Mouse (Mus musculus): ENCODE data around the gene Sema7a.
A peak's percentile ranks its signal among the peaks of the same experiment; 100 is the strongest.

Sema7a gene

DNA sequence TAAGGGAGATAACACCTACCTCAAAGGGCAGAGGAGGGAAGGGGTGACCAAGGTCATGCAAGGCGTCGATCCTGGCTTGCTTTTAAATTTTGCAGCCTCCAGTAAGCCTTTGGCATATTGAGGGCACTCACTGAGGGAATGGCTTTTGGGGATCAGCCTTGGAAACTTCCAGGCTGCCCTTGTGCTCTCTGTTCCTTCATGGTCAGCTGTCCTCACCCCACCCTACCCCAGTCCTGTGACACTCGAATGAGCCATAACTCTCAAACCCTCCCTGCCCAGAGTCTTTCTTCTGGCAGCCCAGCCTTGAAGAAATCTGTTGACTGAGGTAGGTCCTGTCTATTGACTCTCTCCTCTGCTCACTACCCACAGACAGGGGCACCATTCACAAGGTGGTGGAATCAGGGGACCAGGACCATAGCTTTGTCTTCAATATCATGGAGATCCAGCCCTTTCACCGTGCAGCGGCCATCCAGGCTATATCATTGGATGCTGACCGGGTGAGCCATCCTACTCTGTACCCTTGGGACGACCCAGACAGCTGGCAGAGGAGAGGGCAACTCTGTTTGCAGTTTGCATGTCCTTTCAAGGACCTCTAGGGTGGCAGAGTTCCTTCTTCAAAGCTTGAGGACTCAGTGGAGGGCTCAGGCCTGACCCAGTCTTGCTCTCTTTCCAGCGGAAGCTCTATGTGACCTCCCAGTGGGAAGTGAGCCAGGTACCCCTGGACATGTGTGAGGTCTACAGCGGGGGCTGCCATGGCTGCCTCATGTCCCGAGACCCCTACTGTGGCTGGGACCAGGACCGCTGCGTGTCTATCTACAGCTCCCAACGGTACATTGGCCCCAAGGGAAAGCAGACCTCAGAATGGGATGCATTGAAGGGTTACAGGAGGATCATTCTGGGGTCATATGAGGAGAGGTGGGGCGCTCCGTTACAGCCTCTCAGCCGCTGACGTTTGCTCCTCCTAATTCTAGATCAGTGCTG is 20.3 kb downstream of the Sema7a start:
- no peak for DNase-seq (ENCODE audit: low spot score in 2 of 2)

DNA sequence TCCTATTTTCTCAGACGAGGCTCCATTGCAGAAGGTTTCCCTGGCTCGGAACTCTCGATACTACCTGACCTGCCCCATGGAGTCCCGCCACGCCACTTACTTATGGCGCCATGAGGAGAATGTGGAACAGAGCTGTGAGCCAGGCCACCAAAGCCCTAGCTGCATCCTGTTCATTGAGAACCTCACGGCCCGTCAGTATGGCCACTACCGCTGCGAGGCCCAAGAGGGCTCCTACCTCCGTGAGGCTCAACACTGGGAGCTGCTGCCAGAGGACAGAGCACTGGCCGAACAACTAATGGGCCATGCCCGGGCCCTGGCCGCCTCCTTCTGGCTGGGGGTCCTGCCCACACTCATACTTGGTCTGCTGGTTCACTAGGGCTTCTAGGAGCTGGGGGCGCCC is 21.3 kb downstream of the Sema7a start:
- no peak for DNase-seq (ENCODE audit: low spot score in 2 of 2)

DNA sequence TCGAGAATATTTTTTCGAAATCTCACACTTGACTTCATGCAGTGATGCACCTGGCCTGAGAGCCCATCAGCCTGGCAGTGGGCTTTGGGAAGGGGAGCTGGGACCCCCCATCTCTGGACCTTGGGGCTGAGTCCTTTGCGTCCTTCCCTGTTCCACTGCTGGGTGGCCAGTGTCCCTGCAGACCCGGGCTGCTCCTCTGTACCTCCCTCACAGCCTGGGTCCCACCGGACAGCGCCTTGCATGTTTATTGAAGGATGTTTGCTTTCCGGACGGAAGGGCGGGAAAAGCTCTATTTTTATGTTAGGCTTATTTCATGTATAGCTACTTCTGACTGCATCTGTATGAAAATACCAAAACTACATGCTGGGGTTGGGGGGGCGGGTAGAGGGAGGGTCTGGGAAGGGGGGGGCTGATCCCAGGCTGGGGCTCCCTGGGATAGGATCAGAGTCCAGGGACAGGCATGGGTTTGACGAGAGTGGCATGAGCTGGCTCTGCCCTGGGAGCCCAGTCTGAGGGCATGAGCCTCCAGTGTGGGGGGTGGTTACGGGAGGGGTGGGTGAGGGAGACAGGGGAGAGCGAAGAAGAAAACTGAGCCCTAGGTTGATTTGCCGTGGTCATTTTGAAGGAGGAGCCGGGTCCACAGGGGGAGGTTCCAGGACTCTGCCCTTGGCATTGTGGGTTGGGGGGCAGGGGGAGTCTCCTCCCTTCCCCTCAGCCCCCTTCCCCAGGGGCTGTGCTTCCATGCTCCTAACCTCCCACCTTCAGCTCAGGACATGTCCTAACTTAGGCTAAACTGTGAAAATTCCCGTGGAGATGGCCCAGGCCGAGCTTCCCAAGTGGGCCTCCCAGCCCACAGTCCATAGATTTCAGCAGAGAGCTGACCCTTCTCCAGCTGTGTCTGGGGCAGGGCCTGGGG is 22.2 kb downstream of the Sema7a start:
- no peak for DNase-seq (ENCODE audit: low spot score in 2 of 2)

DNA sequence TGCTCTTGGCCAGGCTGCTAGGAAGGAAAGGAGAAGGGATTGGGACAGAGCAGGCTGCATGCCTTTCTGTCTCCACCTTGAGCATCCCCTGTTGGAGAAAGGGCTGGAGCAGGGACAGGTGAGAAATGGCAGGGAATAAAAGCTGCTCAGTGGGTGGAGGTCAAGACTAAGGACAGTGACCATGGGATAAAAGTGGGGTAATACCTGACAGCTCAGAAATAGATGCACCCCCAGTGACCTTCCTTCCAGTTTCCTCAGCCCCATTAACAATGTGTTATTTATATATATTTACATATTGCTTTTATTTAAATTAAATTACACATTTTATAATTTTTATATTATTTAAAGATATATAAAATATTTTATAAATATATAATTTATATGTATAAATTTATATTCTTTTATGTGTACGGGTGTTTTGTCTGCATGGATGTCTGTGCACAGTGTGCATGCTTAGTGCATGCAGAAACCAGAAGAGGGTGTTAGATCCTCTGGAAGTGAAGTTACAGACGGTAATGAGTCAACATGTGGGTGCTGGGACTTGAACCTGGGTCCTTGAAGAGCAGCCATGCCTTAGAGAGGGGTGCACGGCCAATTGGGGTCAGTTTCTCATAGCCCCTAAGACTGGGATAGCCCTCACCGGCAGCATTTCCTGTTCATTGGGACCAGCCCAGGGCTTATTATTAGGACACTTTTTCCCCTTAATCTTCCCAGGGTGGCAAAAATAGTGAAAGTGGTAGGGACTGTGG is 23.5 kb downstream of the Sema7a start:
- DNase-seq (ENCODE audit: low spot score in 2 of 2) = no peak

DNA sequence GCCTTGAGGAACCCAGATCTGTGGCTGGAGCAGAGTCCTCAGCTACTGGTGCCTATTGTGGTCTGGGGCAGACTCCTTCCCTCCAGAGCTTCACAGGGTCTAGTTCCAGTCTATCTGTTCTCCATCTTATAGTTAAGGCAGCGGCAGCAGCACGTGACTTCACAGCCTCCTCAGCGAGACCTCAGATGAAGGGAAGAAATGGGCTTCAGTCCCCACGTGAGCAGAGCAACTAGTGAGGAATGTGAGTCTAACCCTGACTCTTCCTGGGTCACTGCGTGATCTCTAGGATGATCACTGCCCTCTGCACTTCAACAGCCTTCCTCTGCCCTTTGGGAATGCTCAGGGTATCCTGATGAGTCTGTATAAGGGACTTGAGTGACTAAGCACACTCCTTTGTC is 24.1 kb downstream of the Sema7a start:
- DNase-seq (ENCODE audit: low spot score in 2 of 2) = peak in 1 of 2 experiments; percentile 2

DNA sequence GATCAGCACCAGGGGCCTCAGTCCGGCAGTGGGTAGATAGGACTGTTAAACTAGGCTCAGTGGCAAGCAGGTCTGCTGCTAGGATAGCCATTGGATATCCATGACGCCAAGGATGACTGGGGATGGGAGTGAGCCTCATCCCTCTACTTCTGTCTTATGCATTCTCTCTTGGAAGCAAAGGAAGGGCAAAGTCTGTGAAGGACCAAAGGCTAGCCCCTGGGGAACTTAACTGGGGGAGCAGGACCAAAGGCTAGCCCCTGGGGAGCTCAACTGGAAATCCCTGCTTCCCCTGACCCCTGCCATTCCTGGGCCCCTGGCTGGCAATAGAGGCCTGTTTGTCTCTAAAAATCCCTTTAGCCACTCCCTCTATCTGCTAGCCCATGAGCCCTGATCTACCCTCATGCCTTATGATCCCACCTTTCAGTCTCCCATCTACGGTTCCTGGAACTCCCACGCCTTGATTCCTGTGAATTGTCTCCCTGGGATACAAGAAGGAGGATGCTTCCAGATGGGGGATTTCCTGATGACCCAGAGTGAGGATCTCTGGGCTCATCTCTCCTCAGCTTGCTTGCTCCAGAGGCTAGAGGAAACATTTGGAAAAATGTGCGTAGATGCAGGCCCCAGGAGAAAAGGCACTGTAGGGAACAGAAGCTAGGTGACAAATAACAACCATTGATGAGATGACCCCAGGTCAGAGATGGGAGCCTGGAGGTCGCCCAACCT is 24.8 kb downstream of the Sema7a start:
- DNase-seq (ENCODE audit: low spot score in 2 of 2) = no peak

DNA sequence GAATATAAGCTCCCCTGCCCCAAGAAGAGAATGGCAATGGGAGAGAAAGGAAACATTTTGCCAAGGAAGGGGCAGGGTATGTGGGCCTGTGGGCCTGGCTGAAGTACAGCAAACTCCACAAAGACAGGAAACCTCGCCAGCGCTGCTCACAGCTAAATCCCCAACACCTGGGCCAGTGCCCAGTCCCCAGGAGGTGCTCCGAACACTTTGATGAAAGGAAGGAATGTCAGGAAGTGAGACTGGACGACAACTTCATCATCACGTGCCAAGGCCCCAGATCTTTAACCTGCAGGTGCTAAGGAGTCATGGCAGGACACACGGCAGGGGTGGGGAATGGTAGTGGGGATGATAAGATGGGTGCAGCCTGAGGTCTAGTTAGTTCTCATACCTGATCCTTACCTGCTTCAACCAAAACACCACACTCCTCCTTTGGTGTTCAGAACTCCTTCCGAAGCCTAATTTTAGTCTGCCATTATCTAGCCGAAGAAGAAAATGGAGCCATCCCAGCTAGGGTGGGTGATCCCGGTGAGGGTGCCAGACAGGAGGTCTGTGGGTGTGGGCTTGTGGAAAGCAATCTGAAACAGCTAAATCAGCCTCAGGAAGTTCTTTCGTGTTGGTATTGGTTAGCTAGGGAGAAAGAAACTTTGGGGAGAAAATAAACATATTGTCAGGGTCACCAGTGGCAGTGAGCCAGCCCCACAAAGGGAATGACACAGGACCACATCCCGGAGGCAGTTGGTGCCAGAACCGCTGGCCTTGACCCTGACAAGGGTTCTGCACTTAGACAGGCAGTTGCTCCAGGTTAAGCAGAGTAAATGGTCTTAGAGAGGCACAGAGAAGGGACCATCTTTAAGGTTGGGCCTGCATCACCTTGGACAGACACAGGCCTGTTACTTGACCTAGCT is 25.6 kb downstream of the Sema7a start:
- DNase-seq (ENCODE audit: low spot score in 2 of 2) = no peak

DNA sequence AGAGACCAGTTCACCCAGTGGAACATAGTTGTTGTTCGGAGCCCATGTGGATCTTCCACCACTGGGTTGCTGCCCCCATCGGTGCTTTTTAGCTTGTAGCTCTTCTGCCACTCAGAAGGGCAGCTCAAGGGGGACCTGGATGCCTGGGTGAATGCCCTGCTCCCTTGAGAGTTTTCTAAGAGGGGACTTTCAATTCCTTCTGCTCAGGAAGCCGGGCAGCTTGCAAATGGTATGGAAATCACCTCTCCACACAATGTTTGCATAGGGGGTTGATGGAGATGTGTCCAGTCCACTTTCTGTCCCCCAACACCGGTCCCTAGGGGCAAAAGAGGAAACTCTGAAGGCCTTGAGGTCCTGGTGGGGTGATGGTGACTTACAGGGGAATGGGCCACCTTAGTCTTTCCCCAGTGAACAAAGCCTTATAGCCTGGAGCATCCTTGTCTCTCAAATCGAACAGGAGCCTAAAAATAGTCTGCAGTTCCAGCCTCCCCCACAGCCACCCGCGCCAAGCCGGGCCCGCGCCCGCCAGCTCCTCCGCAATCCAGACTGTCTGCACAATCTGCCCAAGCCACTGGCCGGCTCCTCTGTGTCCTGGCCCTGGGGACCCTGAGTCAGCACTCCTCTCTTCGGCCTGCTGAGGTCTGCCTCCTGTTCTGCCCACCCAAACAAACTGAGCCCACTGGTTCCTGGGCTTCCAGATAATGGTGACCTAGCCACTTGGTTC is 27.5 kb downstream of the Sema7a start:
- peak; percentile 72 to 79 for DNase-seq (ENCODE audit: low spot score in 2 of 2)

DNA sequence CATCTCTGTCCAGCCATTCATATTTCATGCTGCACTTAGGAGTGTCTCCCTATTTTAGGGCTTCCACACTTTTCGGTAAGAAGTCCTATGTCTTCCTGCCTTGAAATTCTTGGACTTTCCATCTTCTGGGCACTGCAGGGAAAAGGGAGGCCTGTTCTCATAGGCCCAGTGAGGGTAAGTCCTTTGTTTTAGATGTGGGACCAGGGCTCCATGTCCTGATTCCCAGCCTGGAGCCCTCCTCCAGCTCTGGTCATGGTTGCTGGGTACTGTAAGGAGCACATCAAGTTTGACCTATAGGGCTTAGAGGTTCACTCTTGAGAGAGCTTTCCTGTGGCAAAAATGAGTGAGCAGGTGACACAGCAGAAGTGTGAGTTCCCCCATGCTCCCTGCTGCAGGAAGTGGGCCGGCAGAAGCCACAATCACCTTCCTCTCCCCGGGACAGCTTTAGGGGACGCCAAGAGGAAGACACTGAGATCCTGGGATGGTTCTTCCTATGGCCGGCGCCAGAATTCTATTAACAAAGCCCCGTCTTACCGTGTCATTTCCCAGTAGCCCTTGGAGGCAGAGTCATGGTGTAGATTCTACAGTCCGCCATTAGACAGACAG is 28.4 kb downstream of the Sema7a start:
- no peak for DNase-seq (ENCODE audit: low spot score in 2 of 2)

DNA sequence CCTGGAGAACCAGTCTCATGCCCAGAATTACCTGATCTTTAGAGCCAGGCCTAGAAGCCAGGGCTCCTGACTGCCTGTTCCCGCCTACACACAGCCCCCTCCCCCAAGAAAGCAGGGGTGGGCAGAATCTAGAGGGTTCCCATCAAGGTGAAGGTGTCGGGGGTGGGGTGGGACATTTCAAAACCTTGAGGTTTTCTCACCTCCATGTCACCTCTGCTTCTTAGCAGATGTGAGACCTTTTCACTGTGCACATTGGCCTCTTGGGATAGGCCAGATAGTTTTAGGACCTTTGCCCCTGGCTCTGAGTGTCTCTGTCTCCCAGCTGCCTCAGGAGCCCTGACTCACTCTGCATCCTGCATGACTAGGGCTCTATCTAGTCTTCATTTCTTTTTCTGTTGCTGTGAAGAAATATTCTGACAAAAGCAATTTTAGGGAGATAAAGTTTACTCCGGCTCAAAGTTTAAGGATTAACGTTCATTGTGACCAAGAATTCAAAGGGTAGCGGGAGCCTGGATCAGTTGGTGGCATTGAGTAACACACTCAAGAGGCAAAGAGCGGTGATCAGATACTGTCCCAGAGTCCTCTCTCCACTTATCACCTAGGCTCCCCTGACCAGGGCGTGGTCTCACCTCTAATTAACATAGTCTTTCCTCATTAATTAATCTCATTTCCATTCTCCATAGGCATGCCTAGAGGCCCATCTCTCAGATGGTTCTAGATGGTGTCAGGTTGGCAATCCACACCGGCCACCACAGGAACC is 29.1 kb downstream of the Sema7a start:
- DNase-seq (ENCODE audit: low spot score in 2 of 2) = no peak

DNA sequence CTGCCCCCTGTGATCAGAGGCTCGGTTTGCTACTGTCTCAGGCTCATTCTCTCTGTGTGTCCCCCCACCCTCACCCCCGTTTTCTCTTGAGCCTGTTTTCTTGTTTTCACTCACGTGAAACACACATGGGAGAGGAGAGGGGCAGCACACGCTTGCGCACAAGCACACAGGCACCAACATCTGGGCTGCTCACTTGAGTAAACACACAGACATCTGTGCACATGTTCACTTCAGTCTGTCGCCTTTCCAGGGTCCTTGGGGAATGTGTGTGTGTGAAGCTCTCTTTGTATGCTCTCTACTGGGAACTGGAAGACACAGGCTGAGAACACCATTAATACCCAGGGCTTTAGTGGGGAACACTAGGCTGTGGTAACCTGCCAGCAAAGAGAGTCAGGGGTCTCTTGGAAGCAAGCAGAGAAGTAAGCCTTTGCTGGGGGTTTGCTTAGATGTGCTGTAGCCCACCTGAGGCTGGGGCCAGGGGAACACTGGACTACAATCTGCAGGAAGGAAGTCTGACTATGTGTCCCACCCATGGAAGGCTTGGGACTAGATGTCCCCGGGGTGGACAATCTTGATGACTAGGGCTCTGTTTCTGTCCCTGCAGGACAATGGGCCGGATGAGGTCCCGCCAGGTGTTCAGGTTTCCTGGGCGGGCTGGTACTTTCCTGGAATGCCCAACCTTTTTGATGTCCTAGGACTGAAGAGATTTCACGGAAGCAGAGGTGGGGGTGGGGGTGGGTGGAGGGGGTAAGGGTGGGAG is 30.0 kb downstream of the Sema7a start:
- no peak for DNase-seq (ENCODE audit: low spot score in 2 of 2)

DNA sequence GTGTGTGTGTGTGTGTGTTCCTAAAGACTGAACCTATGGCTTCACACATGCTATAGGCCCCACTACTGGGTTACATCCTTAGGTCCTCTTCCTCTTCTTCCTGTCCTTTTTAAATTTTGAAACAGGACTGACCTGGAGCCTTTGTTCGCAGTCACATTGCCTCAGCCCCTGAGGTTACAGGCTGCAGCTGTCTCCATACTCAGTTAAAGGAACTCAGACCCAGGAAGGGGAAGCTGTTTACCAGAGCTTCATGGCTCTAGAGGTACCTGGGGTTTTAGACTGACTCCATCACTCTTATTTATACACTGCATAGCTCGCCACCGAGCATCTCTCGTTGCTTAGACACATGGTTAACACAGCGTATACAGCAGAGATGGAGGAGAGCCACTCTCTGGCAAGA is 31.5 kb downstream of the Sema7a start:
- no peak for DNase-seq (ENCODE audit: low spot score in 2 of 2)

DNA sequence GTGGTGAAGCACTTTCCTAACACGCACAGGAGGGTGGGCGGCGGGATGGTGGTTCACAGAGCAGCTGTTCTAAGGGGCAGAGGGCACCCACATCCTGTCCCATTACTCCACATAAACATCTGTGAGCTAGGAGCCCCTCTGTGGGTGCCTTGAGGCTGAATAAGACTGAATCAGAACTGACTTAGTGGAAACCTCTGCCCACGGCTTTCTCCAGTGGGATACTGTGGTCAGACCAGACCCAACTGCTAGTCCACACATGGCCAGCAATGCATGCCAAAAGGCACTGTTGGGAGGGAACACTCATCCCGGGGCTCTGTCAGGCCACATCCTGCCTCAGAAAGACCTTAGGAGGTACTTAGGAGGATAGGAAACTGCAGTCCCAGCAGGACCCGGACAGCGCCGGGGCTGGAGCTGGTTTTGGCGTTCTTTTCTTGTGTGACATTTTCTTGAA is 32.3 kb downstream of the Sema7a start:
- no peak for DNase-seq (ENCODE audit: low spot score in 2 of 2)

DNA sequence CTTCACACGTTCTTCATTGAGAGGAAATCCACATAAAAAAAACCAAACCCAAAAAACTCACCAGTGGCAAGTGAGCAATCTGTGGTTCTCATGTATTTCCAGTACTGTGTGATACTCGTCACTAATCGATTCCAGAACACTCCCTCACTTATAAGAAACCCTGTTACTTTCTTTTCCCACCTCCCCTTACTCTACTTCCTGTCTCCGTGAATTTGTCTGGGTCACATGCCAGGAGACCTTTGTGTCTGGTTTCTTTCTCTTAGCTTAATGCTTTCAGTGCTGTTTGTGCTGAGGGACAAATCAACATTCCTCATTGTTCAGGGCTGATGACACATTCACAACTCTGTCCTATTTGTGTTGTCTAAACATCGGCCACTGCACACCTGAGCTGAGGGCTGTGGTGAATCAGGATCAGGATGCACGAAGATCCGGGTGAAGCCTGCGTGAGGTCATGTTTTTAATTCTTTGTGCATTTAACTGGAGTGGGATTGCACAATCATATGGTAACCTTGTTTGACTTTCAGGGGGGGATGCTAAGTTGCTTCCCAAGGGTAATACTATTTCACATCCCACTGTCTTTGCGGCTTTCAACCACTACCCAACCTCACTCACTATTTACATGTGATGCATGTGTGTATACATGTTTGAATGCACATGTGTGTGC is 33.0 kb downstream of the Sema7a start:
- no peak for DNase-seq (ENCODE audit: low spot score in 2 of 2)

DNA sequence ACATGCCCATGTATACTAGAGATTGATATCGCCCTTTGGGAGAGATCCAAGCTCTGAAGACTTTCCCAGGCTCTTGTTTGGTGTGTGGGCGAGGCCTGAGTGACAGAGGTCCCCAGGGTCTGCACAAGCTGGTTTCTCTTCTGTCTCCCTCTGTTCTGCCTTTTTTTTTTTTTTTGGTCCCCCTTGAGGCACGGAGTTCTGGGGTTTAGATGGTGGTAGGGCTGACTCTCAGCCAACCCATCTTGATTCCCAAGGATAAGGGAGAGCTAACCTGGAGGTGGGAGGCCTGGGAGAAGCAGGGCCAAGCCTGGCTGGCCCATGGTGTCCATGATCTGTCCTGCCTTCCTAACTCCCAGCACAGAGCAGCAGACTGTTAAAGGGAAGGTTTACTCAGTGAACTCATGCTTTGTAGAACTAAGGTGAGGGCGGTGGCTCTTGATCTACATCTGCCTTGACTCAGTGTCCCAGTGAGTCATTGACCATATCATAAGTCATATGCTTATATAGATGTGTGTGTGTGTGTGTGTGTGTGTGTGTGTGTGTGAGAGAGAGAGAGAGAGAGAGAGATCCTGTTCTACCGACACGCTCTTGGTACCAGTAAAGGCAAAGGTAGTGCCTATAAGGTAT is 33.6 kb downstream of the Sema7a start:
- DNase-seq (ENCODE audit: low spot score in 2 of 2) = no peak

DNA sequence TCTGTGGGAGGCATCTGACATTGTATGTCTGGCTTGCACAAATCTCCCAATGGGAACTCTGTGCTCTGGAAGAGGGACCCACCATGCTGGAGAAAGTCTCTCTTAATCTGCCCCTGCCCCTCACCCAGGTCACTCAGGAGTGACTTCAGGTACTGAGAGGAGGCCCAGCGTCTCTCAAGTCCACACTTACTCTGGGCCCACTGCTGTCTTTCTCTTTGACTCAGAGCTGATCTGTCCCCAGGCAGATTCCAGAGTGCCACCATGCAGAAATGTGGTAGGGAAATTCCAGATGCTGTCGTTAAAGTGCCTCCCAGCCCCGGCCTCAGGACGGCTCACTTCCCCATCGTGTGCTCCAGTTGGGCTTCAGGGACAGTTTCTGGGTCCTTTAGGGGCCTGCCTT is 34.3 kb downstream of the Sema7a start:
- DNase-seq (ENCODE audit: low spot score in 2 of 2) = no peak
